Mouse (Mus musculus) thymus, adult 2 months (tissue): Measurements from ENCODE around the gene Pts. TPM values are rescaled to one million over a fixed set of nuclear protein-coding genes. Genes with fewer than 3 reads are reported as not detected.

Experiments
- DNase-seq: peaks from one replicate; pipeline ENCODE4 v3.0.0; 2021
- H3K27ac ChIP-seq: fragments of 200-500 bp; 2 replicates; pipeline ENCODE4 v1.5.1; 2012; ENCODE audit warnings: low read length, control low read depth; ENCODE audit not compliant: control insufficient read depth, insufficient read depth
- H3K27me3 ChIP-seq: fragments of 200-500 bp; 2 replicates; pipeline ENCODE4 v1.6.1; 2012; ENCODE audit warnings: mild to moderate bottlenecking, low read length, moderate library complexity, mixed read lengths; ENCODE audit not compliant: control insufficient read depth, insufficient read depth
- H3K36me3 ChIP-seq: fragments of 200-500 bp; 2 replicates; pipeline ENCODE4 v1.6.1; 2012; ENCODE audit warnings: mild to moderate bottlenecking, low read length, moderate library complexity; ENCODE audit not compliant: control insufficient read depth, insufficient read depth
- H3K4me1 ChIP-seq: fragments of 200-500 bp; replicated peaks from 2 replicates; pipeline ENCODE4 v1.6.1; 2012; ENCODE audit warnings: low read length; ENCODE audit not compliant: control insufficient read depth, insufficient read depth
- H3K4me3 ChIP-seq: fragments of 200-500 bp; 2 replicates; pipeline ENCODE4 v1.5.1; 2012; ENCODE audit warnings: mild to moderate bottlenecking, low read length, control low read depth, moderate library complexity; ENCODE audit not compliant: control insufficient read depth, insufficient read depth
- CTCF ChIP-seq: fragments of 200-500 bp; IDR thresholded peaks from 2 replicates; pipeline ENCODE4 v1.5.1; 2012; ENCODE audit warnings: mild to moderate bottlenecking, control low read depth, low read length, moderate library complexity, borderline replicate concordance; ENCODE audit not compliant: control insufficient read depth, poor library complexity, insufficient read depth; ENCODE audit errors: extremely low read depth
- POLR2A ChIP-seq: fragments of 200-500 bp; IDR thresholded peaks from 2 replicates; pipeline ENCODE4 v1.6.1; 2012; ENCODE audit warnings: mild to moderate bottlenecking, low read length, control low read depth, moderate library complexity; ENCODE audit not compliant: control insufficient read depth, poor library complexity, insufficient read depth; ENCODE audit errors: extremely low read depth
- WGBS: fragments of 180-500 bp; shearing (Covaris S2); methylation state at CpG from one replicate; pipeline ENCODE4 v1.1.7; 2018; 5-methylcytosine and 5-hydroxymethylcytosine counted together
- polyA plus RNA-seq: library from polyadenylated mRNA; depleted of rRNA; stranded (reverse); fragments of >200 nt; gene quantifications from 2 replicates; pipeline ENCODE4 v1.2.3, GENCODE M21; 2012

Pts gene
- polyA plus RNA-seq, 1 experiment, result 51.0 TPM

DNA sequence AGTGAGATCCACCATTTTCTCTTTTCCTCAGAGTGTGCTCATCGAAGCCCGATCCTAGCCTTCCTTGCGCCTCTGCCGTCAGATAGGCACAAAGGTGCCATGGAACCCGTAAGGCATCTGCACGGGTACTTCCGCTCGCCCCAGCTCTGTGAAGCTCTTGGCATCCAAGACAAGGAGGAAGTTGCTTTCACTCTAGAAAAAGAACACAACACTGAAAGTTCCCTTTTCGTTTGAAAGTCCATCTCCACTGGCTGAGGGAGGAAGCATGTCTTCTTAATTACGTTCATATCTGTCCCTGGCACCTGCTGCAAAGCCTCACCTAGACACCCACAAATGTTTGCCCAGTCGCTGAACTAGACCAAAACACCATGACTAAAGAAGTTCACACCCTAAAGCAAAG, 4.8 kb upstream of the Pts start:
- H3K27ac ChIP-seq, result peak overlapping the region; percentile 97
- 0 out of 2 replicates have a peak, but pooled peaks have one; percentile 32 for TF ChIP-seq POLR2A
- no peak for TF ChIP-seq CTCF
- H3K27me3 ChIP-seq, result no peaks in the 10 kb centered on the region
- H3K36me3 ChIP-seq, result no peaks in the 10 kb centered on the region
- peak; percentile 67 for DNase-seq
- 4% methylated on average over 11 of the region's 11 CpGs for WGBS
- peak overlapping the region; percentile 42 for H3K4me3 ChIP-seq
- peaks cover 3% of the 10 kb centered on the region for H3K4me1 ChIP-seq

DNA sequence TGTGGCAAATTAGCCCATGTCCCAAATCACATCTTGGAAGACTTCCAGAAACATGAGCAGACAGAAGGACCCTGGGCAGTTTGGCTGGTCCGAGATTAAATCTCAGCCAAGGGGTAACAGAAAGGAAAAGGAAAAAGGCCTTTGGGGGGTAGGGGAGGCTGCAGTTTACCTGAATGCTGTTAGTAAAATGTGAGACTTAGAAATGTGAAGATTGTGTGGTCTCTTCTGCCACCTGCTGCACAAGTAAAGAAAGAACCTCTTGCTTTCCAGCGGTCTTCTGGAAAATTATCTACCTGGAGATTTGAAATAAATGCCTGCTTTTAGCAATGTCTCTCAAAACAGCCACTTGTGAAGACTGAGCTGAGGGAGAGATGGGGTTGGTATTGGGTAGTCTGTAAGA, 2.4 kb upstream of the Pts start:
- WGBS, result 23% methylated on average over 2 of the region's 2 CpGs
- Histone ChIP-seq H3K4me1 (peaks cover 11% of the 10 kb centered on the region), H3K27ac (no peak overlapping the region), H3K36me3 (no peaks in the 10 kb centered on the region), H3K4me3 (no peak overlapping the region), H3K27me3 (no peaks in the 10 kb centered on the region)
- peak; percentile 45 for DNase-seq
- TF ChIP-seq POLR2A (no peak), CTCF (no peak)

DNA sequence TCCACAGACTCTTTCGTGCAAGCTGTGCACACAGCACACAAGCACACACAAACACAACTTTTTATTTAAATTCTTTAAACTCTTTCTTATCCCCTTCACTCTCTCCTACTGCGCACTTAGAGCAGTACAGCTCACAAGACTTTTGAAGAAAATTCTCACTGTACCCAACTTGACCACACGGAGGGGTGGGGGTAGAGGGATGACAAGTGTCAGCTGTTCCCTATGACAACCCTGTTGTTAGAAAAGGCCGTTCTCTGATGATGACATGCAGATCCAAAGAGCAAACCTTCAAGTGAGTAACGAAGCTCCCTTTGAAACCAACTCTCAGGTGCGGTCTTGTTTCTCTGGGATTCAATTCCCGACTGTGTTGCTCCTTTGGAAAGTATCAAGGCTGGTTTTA, 664 bp downstream of the Pts start:
- Histone ChIP-seq H3K4me1 (peaks cover 11% of the 10 kb centered on the region), H3K27ac (no peak overlapping the region), H3K27me3 (no peaks in the 10 kb centered on the region), H3K36me3 (0 out of 2 replicates have a peak, but pooled peaks cover 6% of the 10 kb centered on the region), H3K4me3 (peak overlapping the region; percentile 65)
- DNase-seq, result peak; percentile 26
- TF ChIP-seq CTCF, result no peak
- no peak for TF ChIP-seq POLR2A
- WGBS, result 17% methylated on average over 7 of the region's 7 CpGs

DNA sequence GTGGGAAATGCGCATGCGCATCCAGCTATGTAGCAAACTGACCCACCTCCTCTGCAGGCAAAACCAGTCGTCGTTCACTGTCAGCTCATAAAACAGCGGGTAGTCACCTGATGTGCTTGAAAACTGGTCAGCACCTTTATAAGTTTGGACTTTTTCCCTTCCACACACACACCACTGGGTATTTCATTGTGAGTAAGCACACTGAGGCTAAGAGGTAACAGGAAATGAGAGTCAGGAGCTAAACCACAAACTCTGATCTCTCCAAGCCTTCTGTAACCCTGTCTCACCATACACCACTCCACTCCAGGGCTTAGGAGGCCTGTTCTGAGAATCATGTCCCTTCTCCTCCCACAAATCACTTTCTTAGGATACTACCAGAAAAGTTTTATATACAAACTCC, 2.9 kb downstream of the Pts start:
- 82% methylated on average over 5 of the region's 5 CpGs for WGBS
- H3K4me3 ChIP-seq, result no peak overlapping the region
- peaks cover 11% of the 10 kb centered on the region; the same call in 1 of the 2 replicates for H3K36me3 ChIP-seq
- H3K27me3 ChIP-seq, result no peaks in the 10 kb centered on the region
- H3K4me1 ChIP-seq, result peaks cover 11% of the 10 kb centered on the region
- H3K27ac ChIP-seq, result no peak overlapping the region
- TF ChIP-seq CTCF, result no peak
- no peak for TF ChIP-seq POLR2A
- no peak for DNase-seq

DNA sequence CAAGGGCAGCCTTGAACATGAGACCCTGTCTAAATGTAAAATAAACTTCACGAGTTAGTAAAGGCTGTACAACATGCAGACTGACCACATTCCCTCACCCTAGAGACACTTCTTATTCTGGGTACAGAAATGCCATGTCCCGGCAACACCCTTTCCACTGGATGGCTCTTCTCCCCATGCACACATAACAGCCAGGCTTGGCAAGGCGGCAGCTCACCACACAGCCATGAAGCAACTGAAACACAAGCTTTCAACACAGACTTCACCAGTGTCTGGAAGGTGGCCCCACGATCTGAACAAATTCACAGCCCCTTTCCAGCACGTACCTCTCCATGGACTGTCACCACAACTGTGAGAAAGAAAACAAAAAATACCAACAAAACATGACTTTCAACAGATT, 3.6 kb downstream of the Pts start:
- TF ChIP-seq POLR2A (no peak), CTCF (no peak)
- WGBS, result 97% methylated on average over 5 of the region's 5 CpGs
- Histone ChIP-seq H3K4me1 (peaks cover 11% of the 10 kb centered on the region), H3K27ac (no peak overlapping the region), H3K27me3 (no peaks in the 10 kb centered on the region), H3K36me3 (peaks cover 11% of the 10 kb centered on the region; the same call in 1 of the 2 replicates), H3K4me3 (no peak overlapping the region)
- DNase-seq, result no peak

DNA sequence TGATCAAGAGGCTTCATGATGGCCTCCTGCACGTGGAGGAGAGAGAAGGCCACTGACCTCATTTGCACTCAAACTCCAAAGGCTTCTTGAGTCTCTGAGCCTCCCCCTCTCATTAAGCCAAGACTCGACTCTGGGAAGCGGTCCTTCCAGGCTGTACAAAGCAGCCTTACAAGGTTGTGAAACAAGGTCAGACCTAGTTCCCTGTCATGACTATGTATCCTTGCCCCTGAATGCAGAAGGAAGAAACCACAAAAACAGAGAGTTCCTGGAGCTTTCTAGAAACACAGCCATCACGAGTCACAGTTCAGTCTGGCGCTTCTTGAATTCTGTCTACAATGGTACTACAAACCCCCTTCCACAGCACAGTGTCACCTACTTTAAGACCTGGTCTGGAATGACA, 6.0 kb downstream of the Pts start:
- TF ChIP-seq POLR2A (no peak), CTCF (no peak)
- 86% methylated on average over 5 of the region's 5 CpGs for WGBS

DNA sequence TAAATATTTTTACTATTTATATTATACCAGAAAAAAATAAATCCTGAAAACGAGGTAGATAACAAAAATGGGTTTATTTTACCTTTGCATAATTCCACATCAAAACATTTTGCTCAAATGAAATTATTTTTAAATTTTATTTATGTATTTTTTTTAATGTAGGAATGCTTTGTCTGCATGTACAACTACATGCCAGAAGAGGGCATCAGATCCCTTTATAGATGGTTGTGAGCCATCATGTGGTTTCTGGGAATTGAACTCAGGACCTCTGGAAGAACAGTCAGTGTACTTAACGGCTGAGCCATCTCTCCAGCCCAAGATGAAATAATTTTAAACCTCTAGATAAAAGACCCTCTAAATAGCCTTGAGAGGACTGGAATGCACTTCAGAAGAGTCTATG, 7.0 kb downstream of the Pts start:
- no peak for TF ChIP-seq CTCF
- TF ChIP-seq POLR2A, result no peak
- whole genome bisulfite sequencing, result 68% methylated on average over 2 of the region's 2 CpGs
- Histone ChIP-seq H3K4me1 (peaks cover 3% of the 10 kb centered on the region; the same call in 1 of the 2 replicates), H3K4me3 (no peak overlapping the region), H3K27me3 (no peaks in the 10 kb centered on the region), H3K36me3 (peaks cover 11% of the 10 kb centered on the region; the same call in 1 of the 2 replicates), H3K27ac (no peak overlapping the region)
- no peak for DNase-seq

More for the DNA sequence above, 6.0 kb downstream of the Pts start:
- Histone ChIP-seq H3K4me1 (peaks cover 7% of the 10 kb centered on the region), H3K27me3 (no peaks in the 10 kb centered on the region), H3K36me3 (peaks cover 11% of the 10 kb centered on the region; the same call in 1 of the 2 replicates), H3K4me3 (no peak overlapping the region), H3K27ac (no peak overlapping the region)
- DNase-seq, result no peak
